Mouse (Mus musculus) heart, adult 2 months (tissue): ENCODE data around the gene Gm44511. TPM values are rescaled to one million over a fixed set of nuclear protein-coding genes. Genes with fewer than 3 reads are reported as not detected.

Source experiments
- DNase-seq, 2 experiments: peaks; one replicate each; pipeline ENCODE4 v3.0.0; 2021
- H3K27ac ChIP-seq: fragments of 200-600 bp; 2 replicates; pipeline ENCODE4 v1.8.1; 2022
- H3K27me3 ChIP-seq: fragments of 200-500 bp; 2 replicates; pipeline ENCODE4 v1.6.1; 2012; ENCODE audit warnings: mild to moderate bottlenecking, low read length, inconsistent platforms, mixed read lengths; ENCODE audit not compliant: control insufficient read depth, insufficient read depth
- H3K36me3 ChIP-seq: fragments of 200-500 bp; 2 replicates; pipeline ENCODE4 v1.6.1; 2012; ENCODE audit warnings: low read length, inconsistent platforms; ENCODE audit not compliant: control insufficient read depth, insufficient read depth
- H3K4me1 ChIP-seq: fragments of 200-500 bp; 2 replicates; pipeline ENCODE4 v1.6.1; 2011; ENCODE audit warnings: low read length; ENCODE audit not compliant: control insufficient read depth, insufficient read depth
- H3K4me3 ChIP-seq: fragments of 200-600 bp; 2 replicates; pipeline ENCODE4 v1.8.1; 2022
- H3K79me2 ChIP-seq: fragments of 200-500 bp; replicated peaks from 2 replicates; pipeline ENCODE4 v1.6.1; 2012; ENCODE audit warnings: mild to moderate bottlenecking, inconsistent platforms, low read length, moderate library complexity, mixed read lengths; ENCODE audit not compliant: control insufficient read depth, insufficient read depth
- H3K9ac ChIP-seq: fragments of 200-500 bp; 2 replicates; pipeline ENCODE4 v1.6.1; 2012; ENCODE audit warnings: low read depth, mild to moderate bottlenecking, control low read depth, inconsistent platforms, low read length, mixed read lengths
- CTCF ChIP-seq: fragments of 200-600 bp; IDR thresholded peaks from 2 replicates; pipeline ENCODE4 v1.8.1; 2022; ENCODE audit warnings: antibody characterized with exemption, mild to moderate bottlenecking, moderate library complexity
- EP300 ChIP-seq: fragments of 200-500 bp; IDR thresholded peaks from 2 replicates; pipeline ENCODE4 v1.6.1; 2011; ENCODE audit warnings: low read depth, low read length, control low read depth; ENCODE audit not compliant: insufficient read depth
- POLR2A ChIP-seq: fragments of 200-500 bp; IDR thresholded peaks from 2 replicates; pipeline ENCODE4 v1.6.1; 2011; ENCODE audit warnings: mild to moderate bottlenecking, low read depth, low read length, control low read depth; ENCODE audit not compliant: insufficient read depth
- WGBS: fragments of 180-500 bp; shearing (Covaris S2); methylation state at CpG from one replicate; pipeline ENCODE4 v1.1.7; 2018; 5-methylcytosine and 5-hydroxymethylcytosine counted together
- intact Hi-C: fragments of 180-260 bp; cut with DNase I; formaldehyde crosslinking; loops from one replicate; pipeline ENCODE4 v1.15.1; 2025
- polyA plus RNA-seq: library from polyadenylated mRNA; depleted of rRNA; stranded (reverse); fragments of >200 nt; gene quantifications from 2 replicates; pipeline ENCODE4 v1.2.3, GENCODE M21; 2012
- total RNA-seq, 2 experiments: library from RNA; stranded (reverse); gene quantifications; 2 replicates each; pipeline ENCODE4 v1.2.3; 2021

Gene Gm44511
- total and polyA plus RNA-seq, 3 experiments: 0.86 TPM; not detected in 2

DNA sequence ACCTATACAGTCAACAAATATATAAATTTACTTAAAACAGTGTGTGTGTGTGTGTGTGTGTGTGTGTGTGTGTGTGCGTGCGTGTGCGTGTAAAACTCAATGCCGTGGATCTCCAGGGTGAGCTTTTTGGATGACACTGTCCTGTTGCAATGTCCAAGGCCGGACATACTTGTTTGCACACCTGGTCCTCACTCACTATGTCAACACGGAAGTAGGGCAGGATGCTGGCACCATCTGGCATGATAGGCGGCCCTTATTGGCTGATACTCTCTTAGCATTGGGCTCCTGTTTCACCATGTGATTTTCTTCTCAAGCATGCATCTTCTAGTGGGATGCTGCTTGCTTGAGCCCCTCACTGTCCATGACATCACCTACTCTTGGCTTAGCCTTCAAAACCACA is 13.8 kb upstream of the Gm44511 start:
- no peak for TF ChIP-seq EP300
- TF ChIP-seq POLR2A: no peak
- no peak for TF ChIP-seq CTCF
- Histone ChIP-seq H3K36me3 (no peaks in the 10 kb centered on the region), H3K9ac (no peak overlapping the region), H3K79me2 (no peaks in the 10 kb centered on the region), H3K27me3 (no peaks in the 10 kb centered on the region), H3K4me1 (peaks cover 4% of the 10 kb centered on the region; the same call in 1 of the 2 replicates), H3K4me3 (no peak overlapping the region; the same call in 1 of the 2 replicates), H3K27ac (no peak overlapping the region)
- no peak for DNase-seq
- WGBS: 57% methylated on average over 7 of the region's 7 CpGs
- intact Hi-C loops: loop anchor here (1.0 to 5.0 kb wide), 3 partner anchors 33 to 403 kb away; partner anchors contain the start of gene Fkbp4

DNA sequence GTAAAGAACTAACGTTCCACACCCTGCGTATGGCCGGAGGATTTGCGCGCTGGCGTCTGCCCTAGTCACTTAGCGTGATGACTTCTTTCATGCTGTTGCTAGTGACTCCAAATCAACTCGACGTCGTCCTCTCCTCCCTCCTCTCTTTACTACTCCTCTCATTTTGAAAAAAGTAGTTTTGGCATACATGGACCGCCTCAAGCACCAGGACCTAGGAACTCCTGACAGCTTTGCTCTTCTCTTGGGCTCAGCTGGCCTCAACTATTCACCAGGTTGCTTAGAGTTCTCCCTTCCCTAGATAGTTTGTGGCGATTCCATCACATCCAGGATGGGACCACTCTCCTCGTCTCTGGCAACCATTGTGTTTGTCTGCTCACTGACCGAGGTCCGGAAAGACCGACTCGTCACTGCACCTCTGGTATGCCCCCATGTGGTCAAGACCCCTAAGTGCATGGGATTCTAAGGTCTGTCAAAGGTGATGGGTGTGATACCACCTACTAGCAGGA is 13.2 kb upstream of the Gm44511 start:
- intact Hi-C loops: loop anchor here (1.0 kb wide), 1 partner anchor 32 kb away; no protein-coding TSS in a partner anchor
- Histone ChIP-seq H3K27me3 (no peaks in the 10 kb centered on the region), H3K4me1 (peaks cover 4% of the 10 kb centered on the region; the same call in 1 of the 2 replicates), H3K79me2 (no peaks in the 10 kb centered on the region), H3K27ac (peak overlapping the region; percentile 97), H3K4me3 (peak overlapping the region; percentile 92), H3K36me3 (no peaks in the 10 kb centered on the region), H3K9ac (peak overlapping the region; percentile 80)
- peak; percentile 87 to 90 for DNase-seq
- WGBS: under 1% methylated on average over 17 of the region's 17 CpGs
- TF ChIP-seq CTCF (no peak; the same call in 1 of the 2 replicates), EP300 (peak; percentile 79), POLR2A (peak; percentile 77)

DNA sequence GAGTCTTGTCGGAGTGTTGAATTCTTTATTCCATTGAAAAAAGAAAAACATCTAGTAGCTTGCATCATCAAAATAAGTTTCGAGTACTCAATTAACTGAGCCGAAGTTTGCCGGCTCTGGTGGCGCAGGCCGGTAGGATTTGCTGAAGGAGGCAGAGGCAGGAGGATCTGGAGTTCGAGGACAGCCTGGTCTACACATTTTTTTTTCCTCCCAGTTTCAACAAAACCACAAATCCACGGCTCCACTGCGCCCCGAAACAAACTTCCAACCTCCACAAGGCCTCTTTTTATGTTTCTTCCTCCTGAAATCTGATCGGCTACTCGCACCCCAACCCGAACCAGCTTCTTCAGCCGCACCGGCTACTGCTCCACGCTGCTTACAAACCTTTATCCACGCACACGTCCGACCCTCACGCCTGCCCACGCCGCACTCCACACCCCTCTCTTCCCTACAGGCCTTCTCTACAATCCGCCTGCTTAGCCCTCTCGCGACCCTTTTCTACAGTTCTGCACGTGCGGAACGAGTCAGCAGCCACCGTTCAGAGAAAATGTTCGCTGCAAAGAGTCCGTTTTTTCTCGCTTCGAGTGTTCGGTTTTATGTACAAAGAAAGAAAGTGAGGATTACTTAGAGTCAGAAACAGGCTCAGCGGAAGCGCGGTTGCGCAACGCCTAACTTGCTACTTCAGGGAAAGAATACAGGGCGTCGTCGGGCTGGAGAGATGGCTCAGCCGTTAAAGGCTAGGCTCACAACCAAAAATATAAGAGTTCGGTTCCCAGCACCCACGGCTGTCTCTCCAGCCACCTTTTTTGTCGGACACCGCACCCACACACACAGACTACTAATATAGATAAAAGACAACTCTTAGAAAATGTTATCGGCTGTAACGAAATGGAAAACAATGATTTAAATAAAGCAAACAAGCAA is 12.5 kb upstream of the Gm44511 start:
- peak overlapping the region; percentile 92 for H3K4me3 ChIP-seq
- H3K79me2 ChIP-seq: no peaks in the 10 kb centered on the region
- intact Hi-C loops: loop anchor here (1.0 kb wide), 3 partner anchors 31 to 74 kb away; no protein-coding TSS in a partner anchor
- peak overlapping the region; percentile 89 for H3K9ac ChIP-seq
- TF ChIP-seq EP300 (peak; percentile 65; the same call in 1 of the 2 replicates), CTCF (no peak), POLR2A (peak; percentile 77)
- WGBS: under 1% methylated on average over 49 of the region's 49 CpGs
- no peaks in the 10 kb centered on the region for H3K36me3 ChIP-seq
- peaks cover 4% of the 10 kb centered on the region; the same call in 1 of the 2 replicates for H3K4me1 ChIP-seq
- H3K27ac ChIP-seq: peak overlapping the region; percentile 97
- DNase-seq: peak; percentile 92 to 94
- no peaks in the 10 kb centered on the region for H3K27me3 ChIP-seq

DNA sequence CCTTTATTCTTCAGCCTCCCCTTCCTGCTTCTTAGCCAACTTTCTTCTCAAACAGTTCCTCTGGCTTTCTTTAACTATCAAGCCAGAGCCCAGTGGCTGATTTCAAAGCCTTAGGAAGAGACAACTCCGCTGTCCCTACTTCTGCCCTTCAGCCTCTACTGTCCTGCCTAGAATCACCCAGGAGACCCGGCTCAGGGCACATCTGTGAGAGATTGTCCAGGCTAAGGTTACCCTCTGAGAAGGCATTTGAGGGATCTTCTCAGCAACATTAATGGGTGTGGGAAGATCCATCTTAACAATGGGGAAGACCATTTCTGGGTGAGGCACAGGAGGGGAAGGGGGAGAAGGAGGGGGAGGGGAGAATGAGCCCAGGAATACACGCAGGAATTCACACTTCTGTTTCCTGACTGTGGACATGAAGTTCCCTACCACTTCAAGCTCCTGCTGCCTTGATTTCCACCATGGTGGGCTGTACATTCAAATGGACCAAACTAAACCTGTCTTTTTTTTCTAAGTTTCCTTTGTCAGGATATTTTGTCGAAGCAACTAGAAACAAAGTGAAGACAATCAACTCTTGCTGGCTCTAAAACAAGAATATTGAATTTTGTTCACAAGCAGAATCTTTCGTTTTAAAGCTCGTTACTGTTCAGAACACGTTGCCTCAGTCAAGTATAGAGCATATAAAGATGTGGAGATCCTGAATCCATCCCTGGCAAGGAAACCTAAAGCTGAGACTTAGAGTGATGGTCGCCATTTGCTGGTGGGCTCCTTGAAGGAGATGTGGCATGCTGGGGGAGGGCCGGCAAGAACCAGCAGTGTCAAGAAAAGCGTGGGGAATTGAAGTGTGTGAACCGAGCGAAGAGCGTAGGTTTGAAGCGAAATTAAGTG is 11.6 kb upstream of the Gm44511 start:
- 3% methylated on average over 14 of the region's 14 CpGs for WGBS
- intact Hi-C loops: loop anchor here (1.0 kb wide), 2 partner anchors 34 to 73 kb away; no protein-coding TSS in a partner anchor
- Histone ChIP-seq H3K4me1 (peaks cover 4% of the 10 kb centered on the region; the same call in 1 of the 2 replicates), H3K27ac (peak overlapping the region; percentile 97), H3K4me3 (peak overlapping the region; percentile 92), H3K27me3 (no peaks in the 10 kb centered on the region), H3K9ac (peak overlapping the region; percentile 75), H3K36me3 (no peaks in the 10 kb centered on the region), H3K79me2 (no peaks in the 10 kb centered on the region)
- no peak for DNase-seq
- no peak for TF ChIP-seq EP300
- TF ChIP-seq POLR2A: no peak
- no peak for TF ChIP-seq CTCF

DNA sequence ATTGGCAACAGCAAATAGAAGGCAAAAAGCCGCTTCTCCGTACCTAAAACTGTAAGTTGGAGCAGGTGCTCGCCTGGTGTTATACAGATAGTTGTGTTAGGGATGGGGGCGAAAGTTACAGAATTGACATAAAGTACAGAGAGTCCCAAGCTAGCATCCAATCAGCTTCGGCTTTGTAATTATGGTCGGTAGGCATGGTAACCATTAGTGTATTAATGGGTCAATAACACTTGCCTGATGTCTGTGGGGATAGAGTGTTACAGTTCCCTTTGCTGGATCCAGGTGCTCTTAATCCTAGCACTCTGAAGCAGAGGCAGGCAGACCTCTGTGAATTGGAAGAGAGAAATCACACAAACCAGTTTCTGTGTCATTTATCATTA is 10.8 kb upstream of the Gm44511 start:
- H3K9ac ChIP-seq: no peak overlapping the region
- peaks cover 3% of the 10 kb centered on the region; the same call in 1 of the 2 replicates for H3K4me1 ChIP-seq
- TF ChIP-seq POLR2A (no peak), CTCF (no peak), EP300 (no peak)
- intact Hi-C loops: no loop called here
- H3K36me3 ChIP-seq: no peaks in the 10 kb centered on the region
- WGBS: 82% methylated on average over 6 of the region's 6 CpGs
- peak overlapping the region; percentile 92 for H3K4me3 ChIP-seq
- DNase-seq: no peak
- no peaks in the 10 kb centered on the region for H3K27me3 ChIP-seq
- no peak overlapping the region; the same call in 1 of the 2 replicates for H3K27ac ChIP-seq
- H3K79me2 ChIP-seq: no peaks in the 10 kb centered on the region
